Mouse (Mus musculus): ENCODE measurements around the gene Gm4869.
"Not testable (repeated sequence)": the region's sequence is repeated elsewhere in the genome, so short reads cannot be mapped to it uniquely, and the experiment has no call there.

Gm4869 gene

DNA sequence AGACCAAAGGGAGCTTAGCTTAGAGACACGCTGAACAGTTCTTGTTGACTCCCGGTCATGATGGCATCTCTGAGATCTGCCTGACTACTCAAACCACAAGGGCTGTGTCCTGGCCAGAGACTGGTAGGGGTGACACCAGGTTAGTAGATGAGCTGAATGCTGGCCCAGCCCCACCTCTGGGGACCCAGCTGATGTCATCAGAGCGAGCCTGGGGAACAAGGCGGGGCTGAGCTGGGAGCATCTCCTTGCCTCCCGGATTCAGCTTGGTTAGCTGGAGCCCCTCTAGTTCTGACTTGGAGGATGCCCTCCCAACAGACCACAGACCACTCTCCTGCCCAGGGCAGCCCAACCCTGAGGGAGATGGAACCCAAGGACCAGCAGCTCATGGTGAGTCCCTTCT lies at the start of gene Gm4869:
TSS of gene Gm4869 (plus strand) at position 301 of the 400 bp plus-strand sequence.
- no peak for DNase-seq

DNA sequence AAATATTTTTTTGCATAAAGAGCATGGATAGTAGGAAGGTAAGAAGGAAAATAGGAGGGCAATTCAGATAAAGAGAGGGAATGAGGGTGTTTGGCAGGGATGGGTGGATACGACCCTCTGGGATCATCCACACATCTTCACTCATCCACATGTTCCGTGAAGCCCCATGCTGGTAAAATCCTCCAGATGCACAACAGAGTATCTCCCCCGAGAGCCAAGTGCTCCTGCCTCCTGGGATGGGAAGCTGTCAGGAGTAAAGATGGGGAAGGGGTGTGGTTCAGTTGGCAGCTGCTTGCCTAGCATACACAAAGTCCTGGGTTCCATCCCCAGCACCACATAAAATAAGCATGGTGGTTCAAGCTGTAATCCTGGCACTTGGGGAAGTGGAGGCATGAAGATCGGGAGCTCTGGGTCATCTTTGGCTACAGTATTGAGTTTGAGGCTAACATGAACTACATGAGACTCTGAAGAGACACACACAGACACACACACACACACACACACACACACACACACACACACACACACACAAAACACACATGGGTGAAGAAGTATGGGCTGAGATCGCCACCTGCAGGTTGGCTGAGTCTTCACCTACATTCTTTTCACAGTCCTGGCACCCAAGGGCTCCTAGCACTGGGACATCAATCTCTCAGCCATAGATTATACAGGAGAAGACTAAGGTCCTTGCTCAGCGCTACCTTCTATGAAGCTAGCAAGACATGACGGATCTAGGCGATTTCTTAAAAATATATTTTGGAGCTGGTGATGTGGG lies 49.1 kb upstream of the Gm4869 start:
- peak; percentile 25 for DNase-seq

DNA sequence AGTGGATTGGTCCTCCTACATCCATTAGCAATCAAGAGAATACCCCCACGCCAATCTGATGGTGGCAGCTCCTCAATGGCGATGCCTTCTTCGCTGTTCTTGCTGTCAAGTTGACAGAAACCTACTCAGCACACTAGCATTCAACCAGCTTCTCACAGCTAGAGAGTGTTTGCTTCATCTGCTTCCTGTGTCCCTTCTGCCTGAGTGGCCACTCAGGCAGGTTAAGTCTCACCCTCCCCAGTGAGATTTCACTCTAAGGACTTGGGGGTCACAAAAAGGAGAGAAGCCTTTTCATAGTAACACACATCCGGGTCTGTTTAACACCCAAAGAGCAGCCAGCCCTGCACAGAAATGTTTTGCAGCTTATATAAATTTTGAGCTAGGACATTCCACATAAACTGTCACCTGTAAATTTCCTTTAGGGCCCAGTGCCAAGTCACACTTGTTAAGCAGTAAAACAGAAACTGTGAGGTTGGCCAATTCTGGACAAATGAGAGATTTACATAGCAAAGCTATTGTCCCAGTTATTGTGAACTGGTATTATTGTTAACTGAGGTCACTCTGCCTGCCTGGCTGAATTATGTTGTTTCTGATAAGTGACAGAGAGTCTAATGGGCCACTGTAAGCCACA lies 42.7 kb upstream of the Gm4869 start:
- DNase-seq = no peak

DNA sequence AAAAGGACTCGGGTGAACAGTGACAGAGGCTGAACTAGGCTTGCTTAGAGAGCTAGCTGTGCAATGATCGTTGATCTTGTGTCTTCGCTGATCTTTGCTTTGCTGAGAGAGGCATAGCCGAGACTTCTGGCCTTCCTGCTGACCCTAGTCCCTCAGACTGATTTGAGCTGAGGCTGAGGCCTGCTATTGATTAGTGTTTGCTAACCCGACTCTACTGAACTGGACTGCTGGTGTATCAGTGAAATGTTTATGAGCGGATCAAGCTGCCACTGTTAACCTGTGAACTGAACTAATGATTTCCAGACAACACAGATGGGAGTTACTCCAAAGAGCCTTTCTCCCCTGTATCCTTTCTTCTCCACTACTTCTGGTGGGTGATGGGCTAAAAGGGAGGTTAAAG lies 40.3 kb upstream of the Gm4869 start:
- DNase-seq = no peak

DNA sequence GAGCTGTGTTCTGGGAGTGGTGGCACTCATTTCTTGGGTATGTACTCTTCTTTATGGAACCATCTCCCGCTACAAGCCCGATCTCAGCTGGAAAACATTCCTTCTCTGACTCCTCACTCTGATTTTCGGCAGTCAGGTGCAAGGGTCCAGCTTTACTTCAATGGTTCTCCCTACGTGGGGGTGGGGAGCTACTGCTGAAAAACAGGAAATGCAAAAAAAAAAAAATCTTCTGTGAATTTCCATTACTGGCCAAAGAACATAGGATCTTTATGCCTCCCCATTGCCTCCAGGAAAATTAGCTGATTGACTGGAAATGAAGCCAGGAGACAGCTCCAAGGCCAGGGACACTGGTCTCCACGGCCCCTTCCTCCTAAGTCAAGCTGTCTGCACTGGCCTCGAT lies 38.8 kb upstream of the Gm4869 start:
- no peak for DNase-seq

DNA sequence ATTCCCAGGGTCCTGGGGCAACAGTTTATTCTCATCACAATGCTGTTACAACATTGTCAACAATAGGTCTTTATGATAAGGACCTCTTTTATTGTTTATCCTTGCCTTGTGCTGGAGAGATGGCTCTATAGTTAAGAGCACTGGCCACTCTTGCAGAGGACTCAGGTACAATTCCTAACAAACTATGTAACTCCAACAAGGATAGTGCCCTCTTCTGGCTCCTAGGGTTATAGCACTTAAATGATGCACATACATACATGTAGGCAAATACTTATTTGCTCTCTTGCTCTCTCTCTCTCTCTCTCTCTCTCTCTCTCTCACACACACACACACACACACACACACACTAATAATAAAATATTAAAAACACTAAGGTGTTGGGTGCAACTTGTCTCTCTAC lies 36.6 kb upstream of the Gm4869 start:
- no peak for DNase-seq

DNA sequence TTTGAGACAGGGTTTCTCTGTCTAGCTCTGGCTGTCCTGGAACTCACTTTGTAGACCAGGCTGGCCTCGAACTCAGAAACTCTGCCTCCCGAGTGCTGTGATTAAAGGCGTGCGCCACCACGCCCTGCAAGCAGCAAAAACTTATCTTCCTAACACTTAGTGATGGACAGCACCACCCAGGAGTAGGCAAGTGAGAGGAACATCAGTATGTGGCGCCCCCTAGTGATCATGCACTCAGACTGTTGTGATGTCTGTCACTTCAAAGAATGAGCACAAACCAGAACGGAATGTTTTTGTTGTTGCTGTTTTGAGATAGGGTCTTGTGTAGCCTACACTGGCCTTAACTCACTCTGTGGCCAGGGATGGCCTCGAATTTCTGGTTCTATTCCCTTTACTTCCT lies 34.1 kb upstream of the Gm4869 start:
- DNase-seq = peak; percentile 68

DNA sequence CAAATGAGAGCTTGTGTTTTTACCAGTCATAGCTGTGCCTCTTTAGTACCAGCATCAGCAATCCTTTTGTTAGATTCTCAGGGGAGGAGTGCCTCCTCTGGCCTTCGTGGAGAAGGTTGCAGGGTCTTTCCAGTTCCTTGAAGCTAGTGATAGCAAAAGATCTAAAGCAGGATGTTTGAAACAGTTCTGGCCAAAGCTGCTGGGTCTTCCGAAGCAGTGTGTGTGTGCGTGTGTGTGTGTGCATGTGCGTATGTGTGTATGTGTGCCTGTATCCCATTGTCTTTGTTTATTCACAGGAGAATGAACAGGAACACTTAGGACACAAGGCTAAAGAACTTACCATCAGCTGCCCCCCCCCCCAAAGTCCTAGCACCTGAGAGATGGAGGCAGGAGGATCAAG lies 30.8 kb upstream of the Gm4869 start:
- DNase-seq = no peak

DNA sequence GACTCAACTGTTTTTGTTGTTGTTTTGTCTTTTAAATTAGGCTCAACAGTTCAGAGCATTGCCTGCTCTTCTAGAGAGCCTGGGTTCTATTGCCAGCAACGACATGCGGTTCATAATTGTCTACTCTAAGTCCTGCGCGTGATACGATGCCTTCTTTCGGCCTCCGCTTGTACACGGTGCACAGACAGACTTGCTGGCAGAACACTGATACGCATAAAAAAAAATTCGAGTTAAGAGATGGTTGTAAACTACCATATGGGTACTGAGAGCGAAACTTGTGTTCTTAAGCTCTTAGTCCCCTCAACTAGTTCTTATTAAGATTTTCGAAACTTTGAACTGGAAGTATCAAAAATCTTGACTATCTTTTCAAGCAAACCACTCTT lies 27.3 kb upstream of the Gm4869 start:
- no peak for DNase-seq

DNA sequence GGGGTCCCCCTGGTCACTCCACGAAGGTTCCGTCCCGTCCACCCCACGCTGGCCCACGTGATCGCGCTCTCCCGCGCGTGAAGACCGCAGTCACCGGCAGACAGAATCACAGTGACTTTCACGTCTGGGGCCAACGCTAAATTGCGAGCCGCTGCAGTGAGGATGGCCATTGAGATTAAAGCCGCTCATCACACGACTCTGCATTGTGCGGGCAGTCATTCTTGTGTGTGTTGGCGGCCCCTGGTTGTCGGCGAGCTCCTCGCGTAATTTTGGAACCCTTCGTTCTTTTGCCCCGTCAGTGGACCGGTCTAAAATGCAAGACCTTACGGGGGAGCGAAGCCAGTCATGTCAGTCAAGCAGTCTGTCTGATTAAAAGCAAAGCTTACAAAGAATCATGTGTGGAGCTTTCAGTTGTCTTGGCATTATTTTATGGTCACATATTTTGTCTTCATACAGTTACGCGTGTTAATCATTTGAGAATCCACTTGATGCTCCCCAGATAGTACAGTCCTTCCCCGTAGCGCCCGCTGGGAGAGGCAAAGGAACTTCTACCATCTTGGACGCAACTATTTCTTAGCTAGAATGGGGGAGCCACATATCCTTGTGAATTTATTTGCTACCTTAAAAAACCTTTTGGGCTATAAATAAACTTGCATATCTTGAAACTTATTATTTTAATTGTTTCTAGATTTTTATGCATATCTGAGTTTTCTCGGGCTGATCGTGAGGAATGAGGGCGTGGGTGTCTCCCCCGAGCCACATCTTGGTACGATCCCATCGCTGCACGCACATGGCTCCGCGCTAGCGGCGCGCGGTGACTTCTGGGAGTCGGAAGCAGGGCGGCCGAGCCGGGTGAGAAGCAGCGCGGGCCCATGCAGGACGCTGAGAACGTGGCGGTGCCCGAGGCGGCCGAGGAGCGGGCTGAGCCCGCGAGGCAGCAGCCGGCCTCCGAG lies 26.7 kb upstream of the Gm4869 start, which contains the start of gene Eif3b:
TSS of gene Eif3b (plus strand) at position 840 of the 953 bp plus-strand sequence.
- peak; percentile 89 for DNase-seq

DNA sequence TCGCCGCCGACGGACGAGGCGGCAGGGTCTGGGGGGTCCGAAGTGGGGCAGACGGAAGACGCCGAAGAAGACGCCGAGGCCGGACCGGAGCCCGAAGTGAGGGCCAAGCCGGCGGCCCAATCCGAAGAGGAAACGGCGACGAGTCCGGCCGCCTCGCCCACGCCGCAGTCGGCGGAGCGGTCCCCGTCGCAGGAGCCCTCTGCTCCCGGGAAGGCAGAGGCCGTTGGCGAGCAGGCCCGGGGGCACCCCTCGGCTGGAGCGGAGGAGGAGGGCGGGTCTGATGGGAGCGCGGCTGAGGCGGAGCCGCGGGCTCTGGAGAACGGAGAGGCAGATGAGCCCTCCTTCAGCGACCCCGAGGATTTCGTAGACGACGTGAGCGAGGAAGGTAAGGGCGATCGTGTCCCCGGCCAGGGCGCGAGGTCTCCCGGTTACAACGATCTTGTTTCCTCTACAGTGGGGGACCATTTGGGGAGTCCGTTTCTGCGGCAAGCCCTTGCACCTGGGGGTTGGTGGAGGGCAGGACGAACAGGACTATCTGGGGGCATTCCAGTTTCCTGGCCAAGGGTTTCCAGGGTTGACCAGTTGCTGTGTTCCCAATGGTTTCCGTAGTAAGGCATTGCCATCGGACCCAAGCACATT lies 25.9 kb upstream of the Gm4869 start:
- DNase-seq = no peak

DNA sequence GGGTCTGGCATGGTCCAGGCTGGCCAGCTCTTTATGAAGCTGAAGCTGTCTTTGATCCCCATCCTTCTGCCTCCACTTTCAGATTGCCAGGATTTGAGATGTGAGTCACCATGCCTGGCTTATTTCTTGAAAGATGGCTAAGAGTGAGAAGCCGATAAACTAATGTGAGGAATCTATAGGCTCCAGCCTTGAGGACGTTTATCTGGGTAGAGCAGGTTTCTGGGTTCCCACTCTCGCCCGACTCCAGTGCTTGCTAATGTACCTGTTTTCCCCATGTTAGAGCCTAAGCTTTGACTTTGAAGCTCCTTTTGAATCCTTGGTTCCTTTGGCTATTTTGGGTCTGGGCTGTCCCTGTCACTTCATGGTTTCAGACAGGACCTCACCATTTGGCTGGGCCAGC lies 24.8 kb upstream of the Gm4869 start:
- DNase-seq = no peak

DNA sequence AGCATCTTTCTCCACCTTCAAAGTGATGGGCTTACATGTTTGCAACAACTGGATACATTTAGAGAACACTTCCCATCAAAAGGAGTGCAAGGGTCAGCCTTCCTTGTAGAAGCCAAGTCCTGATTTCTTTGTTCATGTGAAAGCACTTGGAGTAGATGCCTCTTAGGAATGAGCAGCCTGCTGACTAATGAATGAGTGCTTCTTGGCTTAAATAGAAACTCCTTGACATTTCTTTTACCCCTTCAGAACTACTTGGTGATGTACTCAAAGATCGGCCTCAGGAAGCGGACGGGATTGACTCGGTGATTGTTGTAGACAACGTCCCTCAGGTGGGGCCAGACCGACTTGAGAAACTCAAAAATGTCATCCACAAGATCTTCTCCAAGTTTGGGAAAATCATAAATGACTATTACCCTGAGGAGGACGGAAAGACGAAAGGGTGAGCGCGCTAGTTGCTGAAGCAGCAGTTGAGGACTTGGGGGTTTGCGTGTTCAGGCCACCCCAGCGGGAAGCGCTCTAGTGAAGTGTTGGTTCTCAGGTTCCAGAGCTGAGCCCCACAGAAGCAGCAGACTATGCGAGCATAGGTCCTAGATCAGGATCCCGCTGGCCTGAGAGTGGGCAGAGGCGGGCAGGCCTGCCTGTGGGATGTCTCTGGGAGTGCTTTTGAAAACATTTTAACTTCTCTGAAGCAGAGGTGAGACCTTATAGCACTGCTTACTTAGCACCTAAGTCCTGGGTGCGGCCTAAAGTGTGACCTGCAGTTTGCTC lies 20.2 kb upstream of the Gm4869 start:
- DNase-seq = no peak

DNA sequence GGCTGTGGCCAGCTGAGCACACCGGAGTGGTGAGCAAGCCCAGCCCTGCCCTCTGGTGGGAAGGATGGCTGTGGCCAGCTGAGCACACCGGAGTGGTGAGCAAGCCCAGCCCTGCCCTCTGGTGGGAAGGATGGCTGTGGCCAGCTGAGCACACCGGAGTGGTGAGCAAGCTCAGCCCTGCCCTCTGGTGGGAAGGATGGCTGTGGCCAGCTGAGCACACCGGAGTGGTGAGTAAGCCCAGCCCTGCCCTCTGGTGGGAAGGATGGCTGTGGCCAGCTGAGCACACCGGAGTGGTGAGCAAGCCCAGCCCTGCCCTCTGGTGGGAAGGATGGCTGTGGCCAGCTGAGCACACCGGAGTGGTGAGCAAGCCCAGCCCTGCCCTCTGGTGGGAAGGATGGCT lies 6.3 kb upstream of the Gm4869 start:
- DNase-seq = not testable (repeated sequence)

DNA sequence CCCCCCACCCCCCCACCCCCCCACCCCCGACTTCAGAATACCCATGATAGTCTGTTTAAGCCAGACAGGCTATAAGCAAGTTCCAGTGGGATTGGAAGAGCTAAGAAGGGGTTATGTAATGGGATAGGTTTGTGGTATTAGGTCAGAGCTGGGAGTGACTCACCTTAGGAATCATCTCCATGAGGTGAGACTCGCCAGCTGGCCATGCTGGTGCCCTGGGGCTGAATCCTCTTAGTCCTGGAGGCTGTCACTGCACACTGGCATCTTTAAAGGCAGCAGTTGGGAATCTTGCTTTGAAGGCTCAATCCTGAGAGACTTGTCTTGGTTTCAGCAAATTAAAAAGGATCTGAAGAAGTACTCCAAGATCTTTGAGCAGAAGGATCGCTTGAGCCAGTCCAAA lies 4.0 kb upstream of the Gm4869 start:
- DNase-seq = no peak

DNA sequence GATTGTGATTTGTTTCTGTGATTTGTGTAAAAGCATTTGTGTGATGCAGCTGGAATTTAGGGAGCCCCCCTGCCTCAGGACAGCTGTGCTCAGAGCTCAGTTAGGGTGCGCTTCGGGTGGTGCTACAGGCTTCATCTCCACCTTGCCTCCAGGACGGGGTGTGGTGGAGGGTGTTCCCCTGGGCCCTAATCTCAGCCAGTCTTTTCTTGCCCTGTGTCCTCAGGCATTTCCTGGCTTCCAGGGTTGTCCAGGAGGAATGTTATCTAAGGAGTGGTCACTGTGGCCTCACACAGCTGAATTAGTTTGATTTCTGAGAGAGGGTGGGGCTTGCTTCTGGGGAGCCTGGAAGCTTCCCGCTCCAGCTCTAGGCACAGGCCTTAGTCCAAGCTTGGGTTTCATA lies 1.4 kb upstream of the Gm4869 start:
- no peak for DNase-seq

DNA sequence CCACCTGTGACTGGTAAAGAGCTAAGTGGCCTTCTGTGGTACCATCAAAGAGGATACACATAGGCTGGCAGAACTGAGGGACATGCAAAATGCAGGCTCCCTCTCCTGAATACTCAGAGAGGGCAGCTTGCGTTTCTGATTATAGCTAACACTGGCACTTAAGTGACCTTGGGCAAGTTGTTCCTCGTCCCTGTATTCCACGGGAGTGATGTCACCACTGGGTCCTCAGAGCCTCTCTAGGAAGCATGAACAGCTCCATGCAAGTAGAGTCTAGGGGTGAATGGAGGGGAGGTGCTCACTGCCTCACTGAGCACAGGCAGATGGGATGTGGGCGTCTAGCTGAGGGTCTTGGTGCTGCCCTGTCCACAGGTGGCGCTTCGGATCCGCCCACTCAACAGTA lies 609 bp downstream of the Gm4869 start:
- no peak for DNase-seq

DNA sequence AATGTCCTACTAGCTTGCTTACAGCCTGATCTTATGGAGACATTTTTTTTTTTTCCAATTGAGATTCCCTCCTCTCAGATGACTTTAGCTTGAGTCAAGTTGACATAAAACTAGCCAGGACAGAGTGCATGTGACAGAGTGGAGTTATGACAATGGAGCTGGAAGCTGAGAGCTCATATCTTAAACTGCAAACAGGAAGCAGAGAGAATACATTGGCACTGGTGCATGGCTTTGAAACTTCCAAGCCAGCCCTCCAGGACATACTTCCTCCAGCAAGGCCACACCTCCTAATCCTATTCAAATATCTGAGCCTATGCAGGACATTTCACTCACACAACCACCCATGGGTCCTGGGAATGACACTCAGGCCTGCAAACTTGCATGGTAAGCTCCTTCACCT lies 9.0 kb downstream of the Gm4869 start:
- no peak for DNase-seq

DNA sequence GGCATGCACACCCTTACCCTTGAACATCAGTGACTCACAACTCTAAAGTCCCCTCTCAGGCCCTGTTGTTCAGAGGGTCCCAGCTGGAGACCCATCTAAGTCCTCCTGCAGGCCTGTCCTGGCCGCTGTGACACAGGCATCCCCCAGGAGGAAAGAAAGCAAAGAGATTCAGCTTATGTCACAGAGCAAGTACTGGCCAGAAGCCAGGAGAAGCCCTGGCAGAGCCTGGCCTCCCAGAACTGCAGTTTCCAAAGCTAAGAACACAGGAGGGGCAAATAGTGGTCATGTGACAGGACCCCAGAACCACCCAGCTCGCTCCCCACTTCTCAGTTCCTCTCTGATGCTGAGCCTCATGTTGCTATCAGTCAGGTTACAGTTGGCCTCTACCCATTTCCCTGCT lies 10.0 kb downstream of the Gm4869 start:
- no peak for DNase-seq

DNA sequence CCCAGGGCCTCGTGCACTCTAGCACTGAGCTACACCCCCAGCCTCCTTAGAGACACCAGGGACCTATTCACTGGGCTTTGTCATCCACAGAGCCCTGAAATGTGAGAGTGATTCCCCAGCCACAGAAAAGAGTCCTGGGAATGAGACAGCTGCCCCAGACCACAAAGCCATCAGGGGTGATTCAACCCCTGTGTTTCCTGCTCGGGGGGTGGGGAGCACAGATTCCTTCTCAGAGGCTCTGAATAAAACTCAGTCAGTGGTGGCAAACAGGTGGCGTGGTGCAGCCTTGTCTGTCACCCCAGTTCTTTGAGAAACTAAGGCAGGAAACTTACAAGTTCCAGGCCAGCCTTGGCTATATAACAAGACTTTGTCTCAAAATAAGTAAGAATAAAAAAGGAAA lies 16.0 kb downstream of the Gm4869 start:
- DNase-seq = no peak

DNA sequence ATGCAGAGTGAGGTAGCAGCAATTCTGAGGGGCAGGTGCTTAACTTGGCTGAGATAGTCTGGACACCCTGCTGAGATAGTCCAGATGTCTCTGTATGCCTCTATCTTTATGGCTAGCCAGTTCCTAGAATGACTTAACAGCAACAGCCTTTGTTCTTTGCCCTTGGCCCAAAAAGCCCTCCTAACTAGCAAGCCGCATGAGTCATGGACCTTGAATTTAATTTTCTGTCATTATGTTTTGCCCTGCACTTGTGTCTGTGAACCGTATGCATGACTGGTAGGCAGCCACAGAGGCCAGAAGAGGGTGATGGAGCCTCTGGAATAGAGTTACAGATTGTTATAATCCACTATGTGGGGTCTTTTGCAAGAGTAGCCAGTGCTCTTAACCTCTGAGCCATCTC lies 17.7 kb downstream of the Gm4869 start:
- not testable (repeated sequence) for DNase-seq

DNA sequence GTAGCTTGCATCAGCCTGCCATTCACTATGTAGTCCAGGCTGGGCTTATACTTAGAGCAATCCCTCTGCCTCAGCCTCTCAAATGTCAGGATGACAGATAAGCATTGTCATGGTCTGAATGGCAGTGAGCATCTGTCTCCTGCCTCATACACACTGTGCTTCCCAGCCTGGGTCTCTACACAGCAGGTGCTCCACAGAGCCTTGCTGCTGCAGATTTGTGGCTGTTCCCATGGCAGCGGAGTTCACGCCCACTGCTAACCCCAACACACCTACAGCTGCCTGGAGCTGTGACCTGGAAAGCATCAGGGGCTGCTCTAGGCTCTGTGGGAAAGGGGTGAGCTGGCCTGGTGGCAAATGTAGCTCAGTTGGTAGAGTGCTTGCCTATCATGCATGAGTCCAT lies 19.5 kb downstream of the Gm4869 start:
- no peak for DNase-seq
